Mouse (Mus musculus) myocyte (in vitro differentiated cells): ENCODE measurements around the gene Gk5. TPM values are rescaled to one million over a fixed set of nuclear protein-coding genes. Genes with fewer than 3 reads are reported as not detected.

Experiments
- H3K27me3 ChIP-seq: one replicate; pipeline ENCODE4 v1.6.1; 2011; ENCODE audit not compliant: control insufficient read depth, insufficient read depth, insufficient read length
- H3K36me3 ChIP-seq: one replicate; pipeline ENCODE4 v1.6.1; 2011; ENCODE audit not compliant: control insufficient read depth, insufficient read depth
- H3K4me2 ChIP-seq: one replicate; pipeline ENCODE4 v1.6.1; 2011; ENCODE audit warnings: low read depth, control low read depth
- H3K4me3 ChIP-seq: one replicate; pipeline ENCODE4 v1.5.1; 2011; ENCODE audit warnings: mild to moderate bottlenecking, control low read depth, moderate library complexity
- H3K79me2 ChIP-seq: one replicate; pipeline ENCODE4 v1.6.1; 2011; ENCODE audit not compliant: control insufficient read depth, insufficient read depth
- H3ac ChIP-seq: one replicate; pipeline ENCODE4 v1.6.1; 2011; ENCODE audit not compliant: control insufficient read depth, insufficient read length
- CEBPB ChIP-seq: IDR thresholded peaks from 2 replicates; pipeline ENCODE4 v1.6.1; 2011; ENCODE audit warnings: mild to moderate bottlenecking, moderate library complexity; ENCODE audit not compliant: poor library complexity, insufficient read depth, severe bottlenecking
- E2F4 ChIP-seq: IDR thresholded peaks from one replicate; pipeline ENCODE4 v1.6.1; 2011; ENCODE audit warnings: mild to moderate bottlenecking, control low read depth, moderate library complexity; ENCODE audit not compliant: insufficient read depth
- MAX ChIP-seq: IDR thresholded peaks from one replicate; pipeline ENCODE4 v1.6.1; 2011; ENCODE audit warnings: low read depth, mild to moderate bottlenecking, control low read depth
- MYOD1 ChIP-seq, 3 experiments: IDR thresholded peaks; one replicate each; pipeline ENCODE4 v1.6.1; 2011; ENCODE audit warnings: control low read depth in 2 of 3, low read depth in 2 of 3, mild to moderate bottlenecking in 2 of 3, moderate library complexity in 1 of 3; ENCODE audit not compliant: insufficient read length in 2 of 3, control insufficient read depth in 1 of 3
- MYOG ChIP-seq, 3 experiments: IDR thresholded peaks; one replicate each; pipeline ENCODE4 v1.6.1; 2011; ENCODE audit warnings: control low read depth in 2 of 3, low read depth in 2 of 3, mild to moderate bottlenecking in 2 of 3; ENCODE audit not compliant: insufficient read length in 2 of 3, control insufficient read depth in 1 of 3, insufficient read depth in 1 of 3
- POLR2A ChIP-seq: IDR thresholded peaks from one replicate; pipeline ENCODE4 v1.6.1; 2011; ENCODE audit warnings: low read depth, mild to moderate bottlenecking, control low read depth, moderate library complexity; ENCODE audit not compliant: insufficient read length
- POLR2AphosphoS2 ChIP-seq: IDR thresholded peaks from one replicate; pipeline ENCODE4 v1.6.1; 2011; ENCODE audit warnings: low read depth, control low read depth; ENCODE audit not compliant: insufficient read length
- REST ChIP-seq: IDR thresholded peaks from one replicate; pipeline ENCODE4 v1.6.1; 2011; ENCODE audit warnings: mild to moderate bottlenecking, control low read depth, moderate library complexity; ENCODE audit not compliant: insufficient read depth, insufficient read length
- SRF ChIP-seq: IDR thresholded peaks from one replicate; pipeline ENCODE4 v1.6.1; 2011; ENCODE audit warnings: low read depth; ENCODE audit not compliant: control insufficient read depth, insufficient read length
- TCF12 ChIP-seq: IDR thresholded peaks from one replicate; pipeline ENCODE4 v1.6.1; 2011; ENCODE audit warnings: mild to moderate bottlenecking, control low read depth; ENCODE audit not compliant: poor library complexity, insufficient read depth, severe bottlenecking
- TCF3 ChIP-seq: IDR thresholded peaks from one replicate; pipeline ENCODE4 v1.6.1; 2011; ENCODE audit warnings: low read depth, control low read depth; ENCODE audit not compliant: insufficient read length
- USF1 ChIP-seq: IDR thresholded peaks from one replicate; pipeline ENCODE4 v1.6.1; 2011; ENCODE audit warnings: low read depth, mild to moderate bottlenecking, control low read depth, moderate library complexity
- polyA plus RNA-seq: library from polyadenylated mRNA; unstranded; fragments of >200 nt; fragmentation: generic; extraction: Trizol; gene quantifications from one replicate; pipeline ENCODE4 v1.2.1, GENCODE M21; 2012; ENCODE audit warnings: missing spikeins

Gk5 gene
- polyA plus RNA-seq, 1 experiment, result 0.82 TPM

DNA sequence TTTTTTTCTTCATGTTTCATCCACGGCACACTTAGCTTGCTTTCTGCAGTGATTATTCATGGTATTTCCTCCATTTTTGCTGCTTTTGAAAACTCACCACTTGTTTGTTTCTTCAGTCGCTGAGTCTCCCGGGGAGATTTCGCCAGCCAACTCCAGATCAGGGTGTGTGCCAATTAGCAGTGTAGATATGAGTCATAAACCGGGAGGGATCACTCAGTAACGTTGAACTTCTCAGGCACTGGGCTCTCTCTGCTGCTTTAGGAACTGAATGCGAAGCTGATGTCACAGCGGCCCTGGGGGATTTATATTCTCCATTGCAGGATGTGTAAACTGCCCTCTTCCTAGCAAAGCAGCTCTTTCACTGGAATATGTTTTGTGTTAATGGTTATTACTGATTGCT lies 15.8 kb downstream of the Gk5 start:
- no peak overlapping the region for H3ac ChIP-seq
- H3K27me3 ChIP-seq, result no peaks in the 10 kb centered on the region
- no peaks in the 10 kb centered on the region for H3K36me3 ChIP-seq
- H3K79me2 ChIP-seq, result no peaks in the 10 kb centered on the region
- H3K4me2 ChIP-seq, result peak overlapping the region; percentile 83
- TF ChIP-seq POLR2A (no peak), MAX (no peak), REST (no peak), POLR2AphosphoS2 (no peak), TCF12 (no peak)
- H3K4me3 ChIP-seq, result no peak overlapping the region

DNA sequence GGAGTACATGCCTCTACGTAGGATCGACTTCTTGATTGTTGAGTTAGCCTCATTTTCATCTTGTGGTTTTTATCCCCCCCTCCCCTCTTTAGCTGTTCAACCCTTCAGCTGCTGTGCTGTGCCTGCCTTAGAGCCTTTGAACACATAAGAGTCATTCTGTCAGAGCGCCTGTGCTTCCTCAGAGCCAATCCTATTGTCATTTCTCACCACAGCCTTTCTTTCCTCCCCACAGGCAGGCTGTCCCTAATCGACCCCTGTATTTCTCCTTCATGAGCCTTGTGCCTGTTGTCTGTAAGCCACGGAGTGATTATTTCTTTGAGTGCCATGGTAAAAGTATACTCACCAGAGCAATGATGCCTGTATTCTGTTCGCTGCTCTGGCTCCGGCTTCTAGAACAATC lies 16.3 kb downstream of the Gk5 start:
- Histone ChIP-seq H3K79me2 (no peaks in the 10 kb centered on the region), H3K4me3 (no peak overlapping the region), H3K36me3 (no peaks in the 10 kb centered on the region), H3K27me3 (no peaks in the 10 kb centered on the region), H3ac (no peak overlapping the region), H3K4me2 (peak overlapping the region; percentile 83)
- TF ChIP-seq TCF12 (no peak), REST (no peak), TCF3 (no peak), E2F4 (no peak)

DNA sequence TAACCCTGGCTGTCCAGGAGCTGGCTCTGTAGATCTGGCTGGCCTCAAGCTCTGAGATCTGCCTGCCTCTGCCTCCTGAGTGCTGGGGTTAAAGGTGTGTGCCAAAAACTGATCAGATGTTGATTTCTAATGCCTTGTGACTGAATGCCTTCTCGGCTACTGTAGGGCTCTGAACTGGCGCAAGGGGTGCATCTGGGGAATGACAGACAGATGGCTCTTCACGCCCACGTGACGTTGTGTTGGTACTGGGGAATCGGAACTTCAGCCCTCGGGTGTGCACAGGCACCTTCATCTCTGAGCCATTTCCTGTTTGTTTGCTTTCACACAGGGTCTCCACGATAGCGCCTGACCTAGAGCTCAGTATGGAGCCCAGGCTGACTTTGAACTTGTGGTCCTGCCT lies 19.8 kb downstream of the Gk5 start:
- H3K27me3 ChIP-seq, result no peaks in the 10 kb centered on the region
- no peak overlapping the region for H3ac ChIP-seq
- H3K36me3 ChIP-seq, result no peaks in the 10 kb centered on the region
- H3K4me2 ChIP-seq, result no peak overlapping the region
- no peak overlapping the region for H3K4me3 ChIP-seq
- TF ChIP-seq POLR2A (no peak), SRF (no peak), E2F4 (no peak), MYOG (IDR thresholded peaks at IDR 0.05; ENCODE audit: control insufficient read depth in 1 of 3, insufficient read depth in 1 of 3, insufficient read length in 2 of 3, low read depth in 2 of 3) (no peak), REST (no peak), TCF12 (no peak), MAX (no peak), TCF3 (no peak), CEBPB (no peak), POLR2AphosphoS2 (no peak), MYOD1 (IDR thresholded peaks at IDR 0.05; ENCODE audit: control insufficient read depth in 1 of 3, insufficient read length in 2 of 3, low read depth in 2 of 3) (no peak), USF1 (no peak)
- no peaks in the 10 kb centered on the region for H3K79me2 ChIP-seq

DNA sequence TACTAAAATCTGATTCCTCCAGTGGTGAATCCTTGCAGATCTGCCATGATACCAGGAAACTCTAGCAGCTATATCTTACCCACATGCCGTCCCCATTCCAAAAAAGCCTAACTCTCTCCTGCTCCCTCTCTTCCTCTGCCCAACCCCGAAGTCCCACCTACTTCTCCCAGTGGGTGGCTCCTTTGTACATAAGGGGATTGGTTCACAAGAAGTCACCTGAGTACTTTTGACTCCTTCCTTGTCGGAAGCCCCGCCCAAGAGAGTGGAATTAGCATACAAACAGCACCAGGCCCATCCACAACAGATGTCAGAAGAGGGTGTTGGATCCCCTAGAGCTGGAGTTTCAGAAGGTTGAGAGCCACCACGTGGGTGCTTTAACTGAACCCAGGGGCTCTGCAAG lies 20.7 kb downstream of the Gk5 start:
- no peaks in the 10 kb centered on the region for H3K79me2 ChIP-seq
- no peak overlapping the region for H3K4me3 ChIP-seq
- H3K4me2 ChIP-seq, result no peak overlapping the region
- no peaks in the 10 kb centered on the region for H3K36me3 ChIP-seq
- no peaks in the 10 kb centered on the region for H3K27me3 ChIP-seq
- H3ac ChIP-seq, result no peak overlapping the region
- TF ChIP-seq POLR2A (no peak), MAX (no peak), MYOD1 (IDR thresholded peaks at IDR 0.05; ENCODE audit: control insufficient read depth in 1 of 3, insufficient read length in 2 of 3, low read depth in 2 of 3) (no peak), MYOG (IDR thresholded peaks at IDR 0.05; ENCODE audit: control insufficient read depth in 1 of 3, insufficient read depth in 1 of 3, insufficient read length in 2 of 3, low read depth in 2 of 3) (no peak), USF1 (no peak), E2F4 (no peak), SRF (no peak), TCF3 (no peak), POLR2AphosphoS2 (no peak), REST (no peak), CEBPB (no peak), TCF12 (no peak)

DNA sequence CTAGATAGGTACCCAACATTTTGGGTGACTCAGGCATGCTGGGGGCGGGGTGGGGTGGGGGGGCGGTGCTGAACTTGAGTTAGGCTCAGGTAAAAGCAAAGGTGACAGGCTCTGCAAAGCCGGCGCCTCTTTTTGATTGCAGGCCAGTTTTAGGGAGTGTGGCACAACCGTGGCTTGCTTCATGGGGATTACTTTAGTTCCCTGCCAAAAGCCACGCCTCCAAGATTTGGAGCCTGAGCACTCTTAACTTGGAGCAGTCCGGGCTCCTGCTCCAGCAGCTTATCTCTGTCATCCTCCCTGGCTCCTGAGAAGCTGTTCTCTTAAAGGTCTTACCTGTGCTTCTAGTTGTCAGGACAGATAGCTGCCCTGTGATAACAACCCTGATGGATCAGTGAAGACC lies 21.8 kb downstream of the Gk5 start:
- TF ChIP-seq MAX (no peak), USF1 (no peak), TCF12 (no peak), POLR2A (no peak), SRF (no peak), MYOD1 (IDR thresholded peaks at IDR 0.05; ENCODE audit: control insufficient read depth in 1 of 3, insufficient read length in 2 of 3, low read depth in 2 of 3) (no peak), MYOG (IDR thresholded peaks at IDR 0.05; ENCODE audit: control insufficient read depth in 1 of 3, insufficient read depth in 1 of 3, insufficient read length in 2 of 3, low read depth in 2 of 3) (no peak), TCF3 (no peak), E2F4 (no peak), CEBPB (no peak), POLR2AphosphoS2 (no peak), REST (no peak)

More for the DNA sequence above, 21.8 kb downstream of the Gk5 start:
- H3K79me2 ChIP-seq, result no peaks in the 10 kb centered on the region
- H3K4me3 ChIP-seq, result no peak overlapping the region
- H3K36me3 ChIP-seq, result no peaks in the 10 kb centered on the region
- no peak overlapping the region for H3ac ChIP-seq
- H3K27me3 ChIP-seq, result no peaks in the 10 kb centered on the region
- no peak overlapping the region for H3K4me2 ChIP-seq
